Mouse (Mus musculus) kidney, postnatal 0 days (tissue): ENCODE results near the gene Pip4k2b. TPM values are rescaled to one million over a fixed set of nuclear protein-coding genes. Genes with fewer than 3 reads are reported as not detected.
A peak's percentile ranks its signal among the peaks of the same experiment; 100 is the strongest.

Experiments
- ATAC-seq: fragments of 200-750 bp; cut with Nextera tagmentation; replicated peaks from 2 replicates; pipeline ENCODE4 v1.8.0; 2017; ENCODE audit warnings: low read depth, moderate number of reproducible peaks, moderate TSS enrichment, moderate library complexity; ENCODE audit not compliant: low FRiP score
- DNase-seq: peaks from one replicate; pipeline ENCODE4 v3.0.0-alpha.2; 2016; ENCODE audit warnings: low spot score
- H3K27ac ChIP-seq: fragments of 300-500 bp; sonication (generic); 2 replicates; pipeline ENCODE4 v1.5.1; 2014; ENCODE audit warnings: mild to moderate bottlenecking
- H3K27me3 ChIP-seq: fragments of 300-500 bp; sonication (generic); 2 replicates; pipeline ENCODE4 v1.6.1; 2014; ENCODE audit warnings: low read length, mixed read lengths; ENCODE audit not compliant: insufficient read depth
- H3K36me3 ChIP-seq: fragments of 300-500 bp; sonication (generic); 2 replicates; pipeline ENCODE4 v1.6.1; 2014; ENCODE audit warnings: low read length, mixed read lengths; ENCODE audit not compliant: insufficient read depth
- H3K4me1 ChIP-seq: fragments of 300-500 bp; sonication (generic); replicated peaks from 2 replicates; pipeline ENCODE4 v1.6.1; 2014; ENCODE audit warnings: antibody characterized with exemption, low read length, mixed read lengths; ENCODE audit not compliant: insufficient read depth
- H3K4me2 ChIP-seq: fragments of 300-500 bp; sonication (generic); 2 replicates; pipeline ENCODE4 v1.6.1; 2014; ENCODE audit warnings: mild to moderate bottlenecking, low read length, moderate library complexity, mixed read lengths
- H3K4me3 ChIP-seq: fragments of 300-500 bp; sonication (generic); replicated peaks from 2 replicates; pipeline ENCODE4 v1.5.1; 2014; ENCODE audit warnings: low read depth, low read length
- H3K9ac ChIP-seq: fragments of 300-500 bp; sonication (generic); 2 replicates; pipeline ENCODE4 v1.6.1; 2014; ENCODE audit warnings: low read depth, low read length
- H3K9me3 ChIP-seq: fragments of 300-500 bp; sonication (generic); replicated peaks from 2 replicates; pipeline ENCODE4 v1.6.1; 2016; ENCODE audit warnings: low read length, inconsistent platforms, mixed read lengths
- CTCF ChIP-seq: IDR thresholded peaks from 2 replicates; pipeline ENCODE4 v1.5.1; 2016; ENCODE audit warnings: antibody characterized with exemption, low read depth, mild to moderate bottlenecking, moderate library complexity
- WGBS: fragments of 180-500 bp; shearing (Covaris S2); extraction: QIAGEN DNeasy Blood & Tissue Kit; methylation state at CpG from one replicate; pipeline ENCODE4 v1.1.7; 2014; 5-methylcytosine and 5-hydroxymethylcytosine counted together
- polyA plus RNA-seq: library from polyadenylated mRNA; unstranded; fragments of >200 nt; fragmentation: Nextera tagmentation; extraction: Ambion mirVana; gene quantifications from 2 replicates; pipeline ENCODE4 v1.2.1, GENCODE M21; 2015

Gene Pip4k2b
- polyA plus RNA-seq, 1 experiment from 2014 or later, result 1.5 TPM

DNA sequence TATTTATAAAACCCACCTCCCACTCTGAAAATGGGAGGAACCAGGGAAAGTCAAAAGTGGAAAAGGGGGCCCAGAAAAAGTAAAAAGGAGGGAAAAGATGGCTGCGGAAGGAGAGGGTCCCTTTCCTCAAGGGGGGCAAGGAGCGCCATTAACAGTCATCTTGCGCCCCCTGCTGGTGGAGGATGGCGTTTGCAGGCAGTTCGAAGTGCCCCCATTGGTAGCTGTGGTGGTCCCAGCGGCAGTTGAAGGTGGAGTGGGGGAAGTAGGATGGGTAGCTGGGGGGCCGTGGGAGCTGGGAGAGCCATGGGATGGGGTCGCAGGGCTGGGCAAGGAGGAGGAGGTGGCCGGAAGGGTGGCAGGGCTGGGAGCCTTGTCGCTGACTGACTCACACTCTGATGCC lies 54.6 kb downstream of the Pip4k2b start:
- no peak overlapping the region for H3K4me2 ChIP-seq
- peak; percentile 90 for TF ChIP-seq CTCF
- no peak overlapping the region for H3K9ac ChIP-seq
- H3K9me3 ChIP-seq, result no peaks in the 10 kb centered on the region
- peaks cover 28% of the 10 kb centered on the region for H3K36me3 ChIP-seq
- no peak overlapping the region for H3K4me3 ChIP-seq
- ATAC-seq, result no peak
- 25% methylated on average over 10 of the region's 10 CpGs for WGBS
- H3K27me3 ChIP-seq, result no peaks in the 10 kb centered on the region
- peaks cover 22% of the 10 kb centered on the region; the same call in 1 of the 2 replicates for H3K4me1 ChIP-seq
- no peak overlapping the region for H3K27ac ChIP-seq
- DNase-seq, result peak; percentile 78

DNA sequence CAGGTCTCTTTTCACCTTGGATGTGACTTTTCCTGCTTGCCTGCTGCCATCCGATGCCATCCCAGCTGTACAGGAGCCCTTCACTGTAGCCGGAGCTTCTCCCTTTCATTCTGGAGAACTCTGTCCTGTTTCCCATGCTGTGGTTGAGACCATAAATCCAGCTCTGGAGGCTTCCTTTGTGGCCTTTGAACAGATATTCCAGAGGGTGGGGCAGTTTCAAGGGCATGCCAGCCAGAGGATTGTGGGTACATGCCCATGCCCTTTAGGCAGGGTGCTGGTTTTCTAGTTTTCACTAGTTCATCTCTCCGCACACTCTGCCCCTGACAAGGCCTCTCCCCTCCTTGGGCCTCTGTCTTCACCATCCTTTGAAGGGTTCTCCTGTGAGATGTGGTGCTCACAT lies 57.4 kb downstream of the Pip4k2b start:
- Histone ChIP-seq H3K9ac (0 out of 2 replicates have a peak overlapping the region, but pooled peaks have one; percentile 5), H3K36me3 (peaks cover 19% of the 10 kb centered on the region), H3K4me3 (no peak overlapping the region), H3K4me1 (peaks cover 22% of the 10 kb centered on the region; the same call in 1 of the 2 replicates), H3K4me2 (no peak overlapping the region), H3K27me3 (no peaks in the 10 kb centered on the region), H3K9me3 (no peaks in the 10 kb centered on the region), H3K27ac (0 out of 2 replicates have a peak overlapping the region, but pooled peaks have one; percentile 16)
- DNase-seq, result no peak
- 61% methylated on average over 3 of the region's 3 CpGs for WGBS
- no peak for TF ChIP-seq CTCF
- ATAC-seq, result no peak

DNA sequence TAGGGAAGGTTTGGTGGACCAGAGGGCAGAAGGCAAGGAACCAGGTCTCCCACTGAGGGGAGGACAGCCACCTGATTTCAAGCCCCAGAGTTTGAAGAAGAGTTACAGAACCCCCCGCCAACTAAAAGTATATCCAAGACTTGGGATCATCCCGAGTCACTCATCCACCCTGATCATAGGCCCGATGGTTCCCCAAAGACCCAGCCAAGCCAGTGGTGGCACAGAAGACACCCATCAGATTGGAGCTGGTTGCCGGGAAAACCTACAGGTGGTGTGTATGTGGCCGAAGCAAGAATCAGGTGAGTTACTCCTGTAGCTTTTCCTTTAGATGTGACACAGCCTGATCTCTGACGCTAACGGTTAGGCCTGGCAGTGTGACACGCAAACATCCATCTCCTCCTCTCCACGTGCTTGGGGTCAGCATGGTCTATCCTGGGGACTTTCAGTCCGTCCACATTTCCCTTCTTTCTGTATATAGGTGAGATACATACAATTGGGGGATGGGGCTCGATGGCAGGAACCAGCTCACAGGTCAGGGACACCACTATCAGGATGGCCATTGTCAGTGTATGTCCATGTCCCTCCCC lies 58.1 kb downstream of the Pip4k2b start:
- no peak for TF ChIP-seq CTCF

DNA sequence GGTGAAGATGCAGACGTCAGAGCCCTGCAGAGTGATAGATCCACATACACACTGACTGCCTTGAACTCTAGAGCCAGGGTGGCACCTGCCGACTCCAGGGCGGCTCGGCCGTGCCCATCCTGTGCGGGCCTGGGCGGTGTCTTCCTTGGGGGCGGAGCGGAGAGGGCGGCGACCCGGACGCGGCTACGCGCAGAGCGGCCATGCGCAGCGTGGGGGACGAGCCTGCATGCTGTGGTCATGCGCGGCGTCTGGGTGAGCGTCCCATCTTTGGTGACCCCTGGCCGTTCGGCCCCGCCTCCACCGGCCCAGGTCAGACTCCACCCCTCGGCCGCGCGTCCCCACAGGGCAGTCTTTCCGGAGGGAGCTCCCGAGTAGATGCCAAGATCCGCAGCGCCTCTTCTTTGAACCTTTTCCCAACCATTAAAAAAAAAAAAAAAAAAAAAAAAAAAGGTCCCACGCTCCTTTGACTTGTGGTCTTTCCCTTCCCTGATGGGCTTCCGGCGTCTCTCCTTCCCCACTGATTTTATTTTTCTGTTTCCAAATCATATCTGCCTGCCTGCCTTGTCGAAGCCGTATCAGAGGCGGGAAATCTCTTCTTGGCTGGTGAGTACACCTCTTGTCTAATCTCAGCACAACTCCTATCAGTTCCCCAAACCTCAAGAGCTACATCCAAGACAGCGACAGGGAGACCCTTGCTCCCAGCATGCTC lies 58.7 kb downstream of the Pip4k2b start, which contains the start of gene Cisd3:
Cisd3 (plus strand) TSS at position 214 of the 709 bp plus-strand sequence.
- DNase-seq, result peak; percentile 92
- no peak for TF ChIP-seq CTCF
- Histone ChIP-seq H3K4me2 (peak within 1 kb of the TSS; percentile 64), H3K4me1 (peaks cover 22% of the 10 kb centered on the region; the same call in 1 of the 2 replicates), H3K9ac (peak within 1 kb of the TSS; percentile 47; the same call in 1 of the 2 replicates), H3K9me3 (no peaks in the 10 kb centered on the region), H3K27ac (peak within 1 kb of the TSS; percentile 70), H3K4me3 (peak within 1 kb of the TSS; percentile 33; the same call in 1 of the 2 replicates), H3K36me3 (peaks cover 16% of the 10 kb centered on the region), H3K27me3 (no peaks in the 10 kb centered on the region)
- ATAC-seq, result peak; percentile 91
- WGBS, result under 1% methylated on average over 43 of the region's 43 CpGs

More for the DNA sequence above, 58.1 kb downstream of the Pip4k2b start:
- peaks cover 19% of the 10 kb centered on the region for H3K36me3 ChIP-seq
- DNase-seq (no peak), ATAC-seq (no peak)
- H3K9ac ChIP-seq, result peak overlapping the region; percentile 47; the same call in 1 of the 2 replicates
- H3K4me1 ChIP-seq, result peaks cover 22% of the 10 kb centered on the region; the same call in 1 of the 2 replicates
- H3K9me3 ChIP-seq, result no peaks in the 10 kb centered on the region
- H3K27me3 ChIP-seq, result no peaks in the 10 kb centered on the region
- H3K4me2 ChIP-seq, result peak overlapping the region; percentile 64
- H3K4me3 ChIP-seq, result 0 out of 2 replicates have a peak overlapping the region, but pooled peaks have one; percentile 33
- WGBS, result 67% methylated on average over 11 of the region's 11 CpGs
- H3K27ac ChIP-seq, result peak overlapping the region; percentile 50

DNA sequence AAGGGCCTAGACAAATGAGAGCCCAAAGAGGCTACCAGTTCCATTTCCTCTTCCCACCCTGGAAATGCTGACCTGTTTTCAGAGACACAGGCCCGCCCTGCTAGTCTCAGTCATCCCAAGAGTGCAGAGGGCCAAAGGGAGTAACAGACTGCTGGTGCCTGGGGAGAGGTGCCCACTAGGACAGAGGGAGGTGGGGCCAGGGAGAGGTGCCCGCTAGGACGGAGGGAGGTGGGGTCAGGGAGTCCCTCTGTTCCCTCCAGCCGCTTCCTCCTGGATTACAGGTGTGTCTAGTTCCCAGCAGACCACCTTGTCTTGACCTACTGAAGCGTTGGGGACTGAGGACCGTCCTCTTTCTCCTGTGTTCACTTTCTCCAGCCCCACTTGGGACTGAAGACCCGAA lies 59.7 kb downstream of the Pip4k2b start:
- Histone ChIP-seq H3K9ac (no peak overlapping the region), H3K36me3 (peaks cover 21% of the 10 kb centered on the region)
- 28% methylated on average over 7 of the region's 7 CpGs for WGBS

DNA sequence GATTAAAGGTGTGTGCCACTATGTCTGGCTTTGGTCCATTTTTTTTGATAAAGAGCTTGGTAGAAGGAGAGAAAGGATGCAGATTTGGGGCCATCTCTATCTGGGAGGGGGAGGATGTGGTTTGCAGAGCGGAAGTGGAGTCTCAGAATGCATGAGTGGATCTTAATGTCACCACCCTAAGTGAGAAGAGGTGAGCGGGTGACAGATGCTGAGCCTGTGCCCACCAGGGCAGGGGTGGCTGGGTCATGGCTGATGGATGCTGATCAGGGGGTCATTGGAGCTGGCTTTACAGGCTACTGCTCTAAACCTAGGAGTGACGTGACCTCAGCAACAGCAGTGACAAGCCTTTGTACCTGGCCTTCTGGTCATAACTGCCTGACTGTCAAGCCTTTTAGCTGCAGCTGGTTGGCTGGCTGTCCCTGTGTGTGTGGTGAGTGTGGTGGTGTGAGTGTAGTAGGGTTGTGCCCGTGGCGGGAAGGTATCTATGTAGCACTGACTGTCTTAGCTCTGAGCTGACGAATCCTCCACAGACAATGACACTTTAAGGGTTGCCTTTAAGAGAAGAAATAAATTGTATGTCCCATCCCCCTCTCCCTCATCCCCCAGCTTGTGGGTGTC lies 60.3 kb downstream of the Pip4k2b start:
- Histone ChIP-seq H3K9me3 (no peaks in the 10 kb centered on the region), H3K4me2 (no peak overlapping the region), H3K4me1 (peaks cover 22% of the 10 kb centered on the region; the same call in 1 of the 2 replicates), H3K9ac (no peak overlapping the region), H3K36me3 (peaks cover 24% of the 10 kb centered on the region), H3K4me3 (no peak overlapping the region), H3K27me3 (no peaks in the 10 kb centered on the region), H3K27ac (no peak overlapping the region)
- ATAC-seq (no peak), DNase-seq (no peak)
- 74% methylated on average over 6 of the region's 6 CpGs for WGBS
- no peak for TF ChIP-seq CTCF

More for the DNA sequence above, 59.7 kb downstream of the Pip4k2b start:
- no peak for DNase-seq
- no peak for ATAC-seq
- Histone ChIP-seq H3K27me3 (no peaks in the 10 kb centered on the region), H3K27ac (peak overlapping the region; percentile 70), H3K4me1 (peaks cover 22% of the 10 kb centered on the region; the same call in 1 of the 2 replicates), H3K4me3 (no peak overlapping the region), H3K4me2 (no peak overlapping the region), H3K9me3 (no peaks in the 10 kb centered on the region)
- TF ChIP-seq CTCF, result no peak
